In genomic region chr9:111178971-111179370, GRCm38 (mm10) we compare ENCODE assay signal across 19 mouse cellular contexts.
"Had no signal": no experiment of that assay in that cellular context is flagged by ENCODE, and none has a peak within 500 bp of the region (broad histone marks: within the 10 kb centered on the region; RNA-seq: fewer than 3 reads in every experiment).

No protein-coding gene starts in this region.

- H3K27ac ChIP-seq: midbrain, embryonic 10.5 days; midbrain, embryonic 12.5 days; neural tube, embryonic 13.5 days; neural tube, embryonic 15.5 days had no signal

- H3K4me2 ChIP-seq: lung, embryonic 14.5 days; midbrain, embryonic 12.5 days; neural tube, embryonic 13.5 days; neural tube, embryonic 15.5 days had no signal

- DNase-seq: lung, adult 18-20 months; lung, embryonic 14.5 days; lung, postnatal 10 days; lung, postnatal 4 days; midbrain, embryonic 14.5 days; retina, postnatal 1 day; right cerebral cortex, adult 18-20 months; right cerebral cortex, postnatal 25 days; right cerebral cortex, postnatal 4 days; spleen, adult 18-20 months; thymus, adult 18-20 months; thymus, postnatal 14 days; thymus, postnatal 36 days had no signal

- H3K27me3 ChIP-seq: midbrain, embryonic 12.5 days; neural tube, embryonic 13.5 days; neural tube, embryonic 15.5 days had no signal

- H3K36me3 ChIP-seq: midbrain, embryonic 10.5 days; midbrain, embryonic 12.5 days; neural tube, embryonic 13.5 days had no signal

- H3K9me3 ChIP-seq: midbrain, embryonic 10.5 days; midbrain, embryonic 12.5 days; neural tube, embryonic 13.5 days; neural tube, embryonic 15.5 days had no signal

- H3K9ac ChIP-seq: lung, embryonic 14.5 days; midbrain, embryonic 12.5 days; neural tube, embryonic 13.5 days; neural tube, embryonic 15.5 days had no signal

- ATAC-seq: midbrain, embryonic 16.5 days had no signal

- H3K4me3 ChIP-seq: midbrain, embryonic 10.5 days; midbrain, embryonic 12.5 days; myocyte; neural tube, embryonic 13.5 days; neural tube, embryonic 15.5 days had no signal

- H3K4me1 ChIP-seq: midbrain, embryonic 10.5 days; midbrain, embryonic 12.5 days; neural tube, embryonic 13.5 days; neural tube, embryonic 15.5 days had no signal
